Mouse (Mus musculus) adrenal gland, postnatal 36 days (tissue): ENCODE measurements around the gene Gm3286. TPM values are rescaled to one million over a fixed set of nuclear protein-coding genes. Genes with fewer than 3 reads are reported as not detected.
"Not testable (repeated sequence)": the region's sequence is repeated elsewhere in the genome, so short reads cannot be mapped to it uniquely, and the experiment has no call there.

Experiments
- DNase-seq, 2 experiments: peaks; one replicate each; pipeline ENCODE4 v3.0.0; 2021; ENCODE audit warnings: mixed read lengths in 1 of 2
- long read RNA-seq, 2 experiments: library from polyadenylated mRNA; stranded (forward); transcript quantifications; one replicate each; pipeline ENCODE4 v2.0.0; 2021; ENCODE audit warnings: borderline sequencing depth in 2 of 2
- total RNA-seq, 2 experiments: library from RNA; stranded (reverse); gene quantifications; 2 replicates each; pipeline ENCODE4 v1.2.3; 2021

The Gm3286 gene
- not detected for total RNA-seq
- long read RNA-seq, experiment 1 = 0 reads
- long read RNA-seq, experiment 2 = 0 reads

GRCm38 (mm10) chr5:95510458-95510857, at the start of gene Gm3286:
Gene Gm3286, plus strand, starts transcription at chr5:95510758.
- not testable (repeated sequence) for DNase-seq

Other genes starting within 250 kb of the Gm3286 start
- not detected for gene Gm10424, start 238.0 kb upstream of the Gm3286 start, total RNA-seq
- not detected for gene Gm3259, start 204.8 kb upstream of the Gm3286 start, total RNA-seq
- gene D5Ertd577e, start 54.0 kb upstream of the Gm3286 start, total RNA-seq = not detected
- gene Gm7971, start 84.1 kb downstream of the Gm3286 start, total RNA-seq = not detected
- gene Gm7978, start 225.4 kb downstream of the Gm3286 start, total RNA-seq = not detected
- gene Gm7982, start 231.3 kb downstream of the Gm3286 start, total RNA-seq = not detected